12 mouse cellular contexts compared by ENCODE assay signal in the genomic region with DNA sequence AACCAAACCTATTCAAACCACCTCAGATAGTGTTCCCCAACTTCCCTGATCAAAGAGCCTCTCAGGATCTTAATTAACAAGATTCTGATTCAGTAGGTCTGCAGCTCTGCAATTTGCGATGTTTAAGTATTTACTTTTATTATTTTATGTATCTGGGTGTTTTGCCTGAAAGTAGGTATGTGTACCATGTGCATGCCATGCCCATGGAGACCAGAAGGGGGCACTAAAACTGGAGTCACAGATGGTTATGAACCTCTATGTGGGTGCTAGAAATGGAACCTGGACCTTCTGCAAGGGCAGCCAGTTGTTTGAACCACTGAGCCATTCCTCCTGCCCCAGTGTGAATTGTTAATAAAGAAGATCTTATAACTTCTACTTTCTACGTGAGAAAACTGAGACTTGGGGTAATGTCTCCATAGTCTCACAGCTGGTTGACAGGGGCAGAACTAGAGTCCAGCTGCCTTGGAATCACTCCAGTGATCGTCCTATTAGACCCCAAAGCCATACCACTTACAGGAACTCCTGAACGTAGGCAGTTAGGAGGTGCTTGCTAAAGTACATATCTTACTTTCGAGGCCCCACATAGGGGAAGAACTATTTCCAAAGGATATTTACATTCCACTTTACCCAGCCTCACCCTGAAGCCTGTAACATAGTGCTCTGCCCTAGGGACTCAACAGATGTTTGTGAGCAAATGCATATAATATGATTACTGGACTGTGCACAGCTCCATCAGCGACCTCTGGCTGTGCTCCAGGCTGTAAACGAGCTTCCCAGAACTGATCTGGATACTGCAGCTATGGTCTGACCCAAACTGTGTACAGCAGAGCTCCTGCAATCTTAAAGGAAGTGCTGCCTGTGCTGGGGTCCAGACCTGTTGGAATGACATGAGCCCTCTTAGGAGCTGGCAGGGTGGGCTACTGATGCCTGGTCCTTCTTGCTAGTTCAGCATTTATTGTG. TPM values are rescaled to one million over a fixed set of nuclear protein-coding genes. Genes with fewer than 3 reads are reported as not detected.
DNase-seq lines count a peak whose midpoint lies in the region; ATAC-seq and TF ChIP-seq lines count a peak whose summit lies in the region.
"Had no signal": no experiment of that assay in that cellular context is flagged by ENCODE, and none has a peak within 500 bp of the region (broad histone marks: within the 10 kb centered on the region; RNA-seq: fewer than 3 reads in every experiment).

No protein-coding gene starts in this region.

- no peak overlapping the region for H3K4me3 ChIP-seq in forebrain, embryonic 11.5 days (ENCODE audit: low read depth, low read length)
- no peak overlapping the region for H3K4me3 ChIP-seq in forebrain, embryonic 12.5 days (replicated peaks)
- H3K4me3 ChIP-seq in E14TG2a.4 (replicated peaks; ENCODE audit: low read length), result no peak overlapping the region
- no peak overlapping the region for H3K4me3 ChIP-seq in intestine, embryonic 16.5 days (ENCODE audit: low read length)
- H3K4me3 ChIP-seq: hindbrain, embryonic 13.5 days; myocyte had no signal

- H3K4me1 ChIP-seq in forebrain, embryonic 11.5 days (replicated peaks; ENCODE audit: control insufficient read depth, insufficient read depth, low read length), result peaks cover 11% of the 10 kb centered on the region
- H3K4me1 ChIP-seq in forebrain, embryonic 12.5 days, result peaks cover 26% of the 10 kb centered on the region
- H3K4me1 ChIP-seq in E14TG2a.4 (replicated peaks; ENCODE audit: low read depth, low read length), result peaks cover 19% of the 10 kb centered on the region
- H3K4me1 ChIP-seq in intestine, embryonic 16.5 days (ENCODE audit: control insufficient read depth, insufficient read depth, low read length), result peaks cover 11% of the 10 kb centered on the region

- no peaks in the 10 kb centered on the region for H3K36me3 ChIP-seq in forebrain, embryonic 11.5 days (ENCODE audit: control insufficient read depth, insufficient read depth, low read length)
- H3K36me3 ChIP-seq in forebrain, embryonic 12.5 days (replicated peaks), result no peaks in the 10 kb centered on the region
- no peaks in the 10 kb centered on the region for H3K36me3 ChIP-seq in E14TG2a.4 (ENCODE audit: insufficient read depth, low read length)
- no peaks in the 10 kb centered on the region for H3K36me3 ChIP-seq in intestine, embryonic 16.5 days (ENCODE audit: control insufficient read depth, insufficient read depth, low read length)
- H3K36me3 ChIP-seq: hindbrain, embryonic 13.5 days had no signal

- peak; percentile 25 for DNase-seq in forebrain, embryonic 11.5 days (ENCODE audit: low spot score)
- DNase-seq in kidney, postnatal 4 days, result peak; percentile 69 to 76
- no peak for DNase-seq in kidney, adult 9 months
- DNase-seq in adrenal gland, adult 8-10 months, result no peak
- DNase-seq in neural tube, embryonic 10.5 days (ENCODE audit: extremely low spot score, low spot score), result no peak
- DNase-seq: adrenal gland, adult 2 months; cerebellum, postnatal 25 days had no signal

- H3K27ac ChIP-seq in forebrain, embryonic 11.5 days (ENCODE audit: low read depth, low read length), result no peak overlapping the region
- H3K27ac ChIP-seq in forebrain, embryonic 12.5 days, result no peak overlapping the region
- 0 out of 2 replicates have a peak overlapping the region, but pooled peaks have one; percentile 45 for H3K27ac ChIP-seq in intestine, embryonic 16.5 days (ENCODE audit: low read length)
- H3K27ac ChIP-seq: hindbrain, embryonic 13.5 days had no signal

- 81% methylated on average over 7 of the region's 7 CpGs for WGBS in forebrain, embryonic 11.5 days
- WGBS in forebrain, embryonic 12.5 days, result 80% methylated on average over 7 of the region's 7 CpGs
- 52% methylated on average over 7 of the region's 7 CpGs for WGBS in intestine, embryonic 16.5 days

- ATAC-seq in forebrain, embryonic 11.5 days (replicated peaks; ENCODE audit: low FRiP score), result no peak
- ATAC-seq in forebrain, embryonic 12.5 days (ENCODE audit: low FRiP score), result no peak
- peak; percentile 66 for ATAC-seq in intestine, embryonic 16.5 days

- H3K4me2 ChIP-seq in forebrain, embryonic 11.5 days (ENCODE audit: low read depth, low read length, severe bottlenecking), result no peak overlapping the region
- no peak overlapping the region for H3K4me2 ChIP-seq in forebrain, embryonic 12.5 days
- no peak overlapping the region for H3K4me2 ChIP-seq in intestine, embryonic 16.5 days (ENCODE audit: low read depth, low read length)
- H3K4me2 ChIP-seq: hindbrain, embryonic 13.5 days had no signal

- TF ChIP-seq CTCF in E14TG2a.4 (conservative IDR thresholded peaks at IDR 0.05; ENCODE audit: low read length), result peak; percentile 59

- H3K9ac ChIP-seq in forebrain, embryonic 11.5 days (ENCODE audit: low read length), result no peak overlapping the region
- H3K9ac ChIP-seq in forebrain, embryonic 12.5 days, result no peak overlapping the region
- H3K9ac ChIP-seq in intestine, embryonic 16.5 days (ENCODE audit: low read depth, low read length), result no peak overlapping the region
- H3K9ac ChIP-seq: hindbrain, embryonic 13.5 days had no signal

- H3K9me3 ChIP-seq in forebrain, embryonic 11.5 days (ENCODE audit: control insufficient read depth, low read length), result no peaks in the 10 kb centered on the region
- no peaks in the 10 kb centered on the region for H3K9me3 ChIP-seq in forebrain, embryonic 12.5 days
- H3K9me3 ChIP-seq in E14TG2a.4 (ENCODE audit: low read length), result no peaks in the 10 kb centered on the region
- no peaks in the 10 kb centered on the region for H3K9me3 ChIP-seq in intestine, embryonic 16.5 days (ENCODE audit: control insufficient read depth, low read length)
- H3K9me3 ChIP-seq: hindbrain, embryonic 13.5 days had no signal

- H3K27me3 ChIP-seq in forebrain, embryonic 11.5 days (ENCODE audit: control insufficient read depth, insufficient read depth, low read length), result no peaks in the 10 kb centered on the region
- H3K27me3 ChIP-seq in forebrain, embryonic 12.5 days, result 0 out of 2 replicates have a peak, but pooled peaks cover 4% of the 10 kb centered on the region
- peaks cover 15% of the 10 kb centered on the region for H3K27me3 ChIP-seq in E14TG2a.4 (ENCODE audit: insufficient read depth, low read length)
- H3K27me3 ChIP-seq in intestine, embryonic 16.5 days (replicated peaks; ENCODE audit: control insufficient read depth, insufficient read depth, low read length), result no peaks in the 10 kb centered on the region
- H3K27me3 ChIP-seq: hindbrain, embryonic 13.5 days had no signal

RNA-seq across cellular contexts. Expression of a gene that starts 7.1 kb away (rescaled TPM):
- 4.2 and 5.2 TPM in 2 replicates for polyA plus RNA-seq in forebrain, embryonic 11.5 days (2014; fragmentation: Nextera tagmentation; extraction: Ambion mirVana)
- 7.5 and 8.9 TPM in 2 replicates for polyA plus RNA-seq in forebrain, embryonic 12.5 days (2016; fragmentation: Nextera tagmentation; extraction: Ambion mirVana)
- 2.2 and 2.5 TPM in 2 replicates for polyA plus RNA-seq in intestine, embryonic 16.5 days (2015; fragmentation: Nextera tagmentation; extraction: Ambion mirVana)
- 10 to 100 TPM; 24.4 to 36.9 (median 31.6) TPM for total RNA-seq in adrenal gland, adult 8-10 months (2022)

RNA-seq across cellular contexts. Expression of a gene that starts 22.0 kb away (rescaled TPM):
- 3.1 and 3.2 TPM in 2 replicates for polyA plus RNA-seq in forebrain, embryonic 11.5 days (2014; fragmentation: Nextera tagmentation; extraction: Ambion mirVana)
- 4.3 and 5.6 TPM in 2 replicates for polyA plus RNA-seq in forebrain, embryonic 12.5 days (2016; fragmentation: Nextera tagmentation; extraction: Ambion mirVana)
- 4.2 and 4.7 TPM in 2 replicates for polyA plus RNA-seq in intestine, embryonic 16.5 days (2015; fragmentation: Nextera tagmentation; extraction: Ambion mirVana)
- 10 to 100 TPM in 2 of 4 experiments, 1 to 10 TPM in 2; 9.3 to 14.7 (median 11.7) TPM for total RNA-seq in adrenal gland, adult 8-10 months (2022)

RNA-seq across cellular contexts. Expression of a gene that starts 24.4 kb away (rescaled TPM):
- 0.25 and 0.32 TPM in 2 replicates for polyA plus RNA-seq in forebrain, embryonic 11.5 days (2014; fragmentation: Nextera tagmentation; extraction: Ambion mirVana)
- polyA plus RNA-seq in forebrain, embryonic 12.5 days (2016; fragmentation: Nextera tagmentation; extraction: Ambion mirVana), result 0.44 and 0.63 TPM in 2 replicates
- 0.11 and 0.13 TPM in 2 replicates for polyA plus RNA-seq in intestine, embryonic 16.5 days (2015; fragmentation: Nextera tagmentation; extraction: Ambion mirVana)
- 1 to 10 TPM in 1 of 4 experiments, under 1 TPM in 3; 0.31 to 1.1 (median 0.71) TPM for total RNA-seq in adrenal gland, adult 8-10 months (2022)

RNA-seq across cellular contexts. Expression of a gene that starts 31.7 kb away (rescaled TPM):
- polyA plus RNA-seq in forebrain, embryonic 11.5 days (2014; fragmentation: Nextera tagmentation; extraction: Ambion mirVana), result 22.3 and 24.3 TPM in 2 replicates
- 24.0 and 28.1 TPM in 2 replicates for polyA plus RNA-seq in forebrain, embryonic 12.5 days (2016; fragmentation: Nextera tagmentation; extraction: Ambion mirVana)
- 9.7 and 10.5 TPM in 2 replicates for polyA plus RNA-seq in intestine, embryonic 16.5 days (2015; fragmentation: Nextera tagmentation; extraction: Ambion mirVana)
- 10 to 100 TPM in 3 of 4 experiments, 1 to 10 TPM in 1; 8.2 to 23.1 (median 15.0) TPM for total RNA-seq in adrenal gland, adult 8-10 months (2022)

RNA-seq across cellular contexts. Expression of a gene that starts 33.1 kb away (rescaled TPM):
- polyA plus RNA-seq in forebrain, embryonic 11.5 days (2014; fragmentation: Nextera tagmentation; extraction: Ambion mirVana), result 210 and 213 TPM in 2 replicates
- polyA plus RNA-seq in forebrain, embryonic 12.5 days (2016; fragmentation: Nextera tagmentation; extraction: Ambion mirVana), result 198 and 205 TPM in 2 replicates
- polyA plus RNA-seq in intestine, embryonic 16.5 days (2015; fragmentation: Nextera tagmentation; extraction: Ambion mirVana), result 168 and 170 TPM in 2 replicates
- total RNA-seq in adrenal gland, adult 8-10 months (2022), result 100 to 1,000 TPM; 137 to 154 (median 149) TPM

Comparison
In these comparisons a context has a peak if more than half of its experiments do, and no peak if none do; other contexts are left out.
1. DNase-seq: peak in forebrain, embryonic 11.5 days (single experiment) and kidney, postnatal 4 days (2 of 2); none in kidney, adult 9 months (single experiment), adrenal gland, adult 8-10 months (single experiment) and neural tube, embryonic 10.5 days (single experiment).